Mouse (Mus musculus) erythroblast, embryonic 14.5 days (primary cell): ENCODE results near the gene Dip2c.

Experiments
- GATA1 ChIP-seq: IDR thresholded peaks from 2 replicates; pipeline ENCODE4 v1.6.1; 2012; ENCODE audit warnings: low read length, inconsistent platforms, mixed read lengths
- TAL1 ChIP-seq: IDR thresholded peaks from 3 replicates; pipeline ENCODE4 v1.6.1; 2012; ENCODE audit warnings: low read length, inconsistent platforms, mixed read lengths

DNA sequence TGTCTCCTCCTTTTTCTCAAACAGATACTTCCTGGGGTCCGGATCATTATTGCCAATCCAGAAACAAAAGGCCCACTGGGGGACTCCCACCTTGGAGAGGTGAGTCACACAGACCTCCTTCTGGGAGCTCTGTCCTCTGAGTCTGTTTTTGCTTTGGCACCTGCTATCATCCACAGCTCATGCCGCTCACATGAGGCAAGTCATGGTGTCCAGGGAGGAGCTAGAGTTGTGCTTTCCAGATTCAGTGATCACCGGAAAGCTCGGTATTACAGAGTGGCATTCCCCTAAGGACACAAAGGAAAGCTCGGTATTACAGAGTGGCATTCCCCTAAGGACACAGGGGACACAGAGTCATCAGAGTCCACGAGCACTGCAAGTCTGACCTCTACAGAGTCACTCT, 380.3 kb downstream of the Dip2c start:
- TF ChIP-seq TAL1 (no peak), GATA1 (no peak)
